Mouse (Mus musculus): Measurements from ENCODE around the gene Cfap221.

DNA sequence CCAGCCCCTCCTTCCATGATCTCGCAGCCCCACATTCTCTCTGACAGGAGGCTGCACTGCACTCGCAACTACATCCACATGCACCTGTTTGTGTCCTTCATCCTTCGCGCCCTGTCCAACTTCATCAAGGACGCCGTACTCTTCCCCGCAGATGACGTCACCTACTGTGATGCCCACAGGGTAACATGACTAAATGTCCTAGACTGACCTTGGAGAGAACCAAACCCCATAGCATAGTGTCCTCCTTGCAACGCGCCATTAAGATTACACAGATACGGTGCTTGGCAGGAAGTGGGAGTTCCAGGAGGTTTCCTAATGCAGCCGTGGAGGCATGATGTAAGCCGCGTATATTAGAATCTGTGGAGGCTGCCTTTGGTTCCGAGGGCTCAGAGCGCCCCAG lies 47.5 kb upstream of the Cfap221 start:
- TF ChIP-seq MAZ (IDR thresholded peaks at IDR 0.05; ENCODE audit: low read depth, low read length) (no peak), CHD1 (IDR thresholded peaks at IDR 0.05; ENCODE audit: low read depth, low read length) (no peak), EP300 (IDR thresholded peaks at IDR 0.05; ENCODE audit: low read length) (no peak), NELFE (IDR thresholded peaks at IDR 0.05; ENCODE audit: low read depth, low read length) (no peak)

All from CH12.LX (cell line).